Mouse (Mus musculus) embryonic stem cell, embryonic (primary cell): ENCODE data around the gene Fam102b.

Source experiments
- CTCF ChIA-PET, 4 experiments: fragments of 300-600 bp in 2 of 4; fragments of 350-600 bp in 2 of 4; sonication (Branson Sonifier 250); formaldehyde crosslinking; loops; one replicate each; lab custom pipeline; 2022; ENCODE audit warnings: inconsistent platforms in 2 of 4; lab: Charles Lee
- POLR2A ChIA-PET, 4 experiments: fragments of 300-600 bp in 2 of 4; fragments of 350-600 bp in 2 of 4; sonication (Branson Sonifier 250); formaldehyde crosslinking; loops; one replicate each; lab custom pipeline; 2022; ENCODE audit warnings: antibody characterized with exemption in 4 of 4, inconsistent platforms in 1 of 4; lab: Charles Lee

The Fam102b gene

GRCm38 (mm10) chr3:108981946-108982345, 45.5 kb downstream of the Fam102b start:
- POLR2A ChIA-PET, result interaction anchor here in 1 of 4 experiments (0.5 to 1.1 kb wide), 3 partner anchors 155 to 1029 kb away, joined by 3 to 4 read pairs (median 4); no protein-coding TSS in a partner anchor
- CTCF ChIA-PET, result no interaction called here

- ChIA-PET POLR2A (interaction anchor here in 2 of 4 experiments (0.6 kb wide), 2 partner anchors 67 to 439 kb away, joined by 3 to 5 read pairs; no protein-coding TSS in a partner anchor), CTCF (interaction anchor here in 3 of 4 experiments (0.5 to 1.6 kb wide), 7 partner anchors 13 to 514 kb away, joined by 3 to 4 read pairs (median 3); partner anchors contain the start of gene Fam102b (in 2 of the 3))
Observed at GRCm38 (mm10) chr3:108977340-108978030, 49.9 kb downstream of the Fam102b start.

GRCm38 (mm10) chr3:108974920-108975485, 52.4 kb downstream of the Fam102b start:
- CTCF ChIA-PET, result interaction anchor here in 1 of 4 experiments (0.6 to 1.7 kb wide), 2 partner anchors 11 to 12 kb away, joined by 3 to 5 read pairs; no protein-coding TSS in a partner anchor
- POLR2A ChIA-PET, result no interaction called here

- CTCF ChIA-PET, result interaction anchor here in 1 of 4 experiments (0.6 to 1.7 kb wide), 2 partner anchors 10 to 11 kb away, joined by 3 to 5 read pairs; no protein-coding TSS in a partner anchor
- POLR2A ChIA-PET, result interaction anchor here in 1 of 4 experiments (0.7 kb wide), 1 partner anchor 9 kb away, joined by 3 read pairs; no protein-coding TSS in a partner anchor
Observed at GRCm38 (mm10) chr3:108973980-108974660, 53.3 kb downstream of the Fam102b start.

GRCm38 (mm10) chr3:108966051-108966450, 61.4 kb downstream of the Fam102b start:
- CTCF ChIA-PET, result no interaction called here
- POLR2A ChIA-PET, result no interaction called here

GRCm38 (mm10) chr3:108964361-108965044, 62.9 kb downstream of the Fam102b start:
- CTCF ChIA-PET, result interaction anchor here in 3 of 4 experiments (0.6 to 2.5 kb wide), 14 partner anchors 9 to 527 kb away, joined by 3 to 10 read pairs (median 3); partner anchors contain the start of gene Fam102b (in 2 of the 3)
- POLR2A ChIA-PET, result interaction anchor here in 3 of 4 experiments (0.6 to 1.1 kb wide), 5 partner anchors 9 to 541 kb away, joined by 3 to 6 read pairs (median 3); partner anchors contain the start of genes Fam102b (in 1 of the 3) and Prpf38b (in 1 of the 3)

- ChIA-PET CTCF (interaction anchor here (0.5 to 2.5 kb wide), 9 partner anchors 10 to 528 kb away, joined by 3 to 10 read pairs (median 5); partner anchors contain the start of gene Fam102b (in 2 of the 4)), POLR2A (interaction anchor here in 2 of 4 experiments (0.6 to 1.1 kb wide), 3 partner anchors 58 to 540 kb away, joined by 3 read pairs; partner anchors contain the start of gene Fam102b (in 1 of the 2))
Observed at GRCm38 (mm10) chr3:108963776-108964175, 63.6 kb downstream of the Fam102b start.

- CTCF ChIA-PET, result interaction anchor here (0.5 to 2.5 kb wide), 9 partner anchors 10 to 528 kb away, joined by 3 to 10 read pairs (median 5); no protein-coding TSS in a partner anchor
- POLR2A ChIA-PET, result no interaction called here
Observed at GRCm38 (mm10) chr3:108963278-108963677, 64.1 kb downstream of the Fam102b start.

- CTCF ChIA-PET, result interaction anchor here in 1 of 4 experiments (0.6 kb wide), 1 partner anchor 192 kb away, joined by 6 read pairs; no protein-coding TSS in a partner anchor
- POLR2A ChIA-PET, result interaction anchor here in 1 of 4 experiments (1.2 to 1.4 kb wide), 2 partner anchors 50 to 65 kb away, joined by 3 read pairs; partner anchors contain the start of gene Prpf38b
Observed at GRCm38 (mm10) chr3:108961655-108962054, 65.8 kb downstream of the Fam102b start.

- POLR2A ChIA-PET, result interaction anchor here in 1 of 4 experiments (1.2 kb wide), 1 partner anchor 66 kb away, joined by 3 read pairs; no protein-coding TSS in a partner anchor
- CTCF ChIA-PET, result interaction anchor here in 1 of 4 experiments (0.6 kb wide), 1 partner anchor 192 kb away, joined by 6 read pairs; no protein-coding TSS in a partner anchor
Observed at GRCm38 (mm10) chr3:108961226-108961625, 66.2 kb downstream of the Fam102b start.

- CTCF ChIA-PET, result no interaction called here
- POLR2A ChIA-PET, result no interaction called here
Observed at GRCm38 (mm10) chr3:108959680-108960295, 67.6 kb downstream of the Fam102b start.

- ChIA-PET CTCF (interaction anchor here in 1 of 4 experiments (0.6 kb wide), 1 partner anchor 22 kb away, joined by 3 read pairs; no protein-coding TSS in a partner anchor), POLR2A (interaction anchor here in 2 of 4 experiments (0.7 to 1.4 kb wide), 3 partner anchors 46 to 550 kb away, joined by 3 to 5 read pairs (median 4); partner anchors contain the start of gene Prpf38b (in 1 of the 2))
Observed at GRCm38 (mm10) chr3:108957976-108958375, 69.4 kb downstream of the Fam102b start.

- POLR2A ChIA-PET, result interaction anchor here in 1 of 4 experiments (0.9 kb wide), 1 partner anchor 84 kb away, joined by 3 read pairs; no protein-coding TSS in a partner anchor
- CTCF ChIA-PET, result no interaction called here
Observed at GRCm38 (mm10) chr3:108940996-108941395, 86.4 kb downstream of the Fam102b start.

GRCm38 (mm10) chr3:108940001-108940633, 87.3 kb downstream of the Fam102b start, which contains the start of gene Gm9857:
Gene Gm9857 (minus strand): TSS chr3:108940445.
- CTCF ChIA-PET, result no interaction called here
- POLR2A ChIA-PET, result interaction anchor here in 1 of 4 experiments (0.9 to 1.1 kb wide), 2 partner anchors 13 to 83 kb away, joined by 3 read pairs; no protein-coding TSS in a partner anchor

- CTCF ChIA-PET, result no interaction called here
Observed at GRCm38 (mm10) chr3:108939573-108939972, 87.8 kb downstream of the Fam102b start, which contains the start of gene Henmt1. Gene Henmt1 (plus strand): TSS chr3:108939873.

GRCm38 (mm10) chr3:108938691-108939090, 88.7 kb downstream of the Fam102b start:
- ChIA-PET CTCF (no interaction called here), POLR2A (interaction anchor here in 3 of 4 experiments (0.7 to 1.1 kb wide), 3 partner anchors 11 to 99 kb away, joined by 3 to 4 read pairs (median 3); partner anchors contain the start of gene Stxbp3 (in 1 of the 3))

More at GRCm38 (mm10) chr3:108939573-108939972, 87.8 kb downstream of the Fam102b start, which contains the start of gene Henmt1:
- POLR2A ChIA-PET, result interaction anchor here in 1 of 4 experiments (0.7 to 1.1 kb wide), 2 partner anchors 12 to 348 kb away, joined by 3 read pairs; partner anchors contain the start of gene Wdr47
